Mouse (Mus musculus): Measurements from ENCODE around the gene Ier2. TPM values are rescaled to one million over a fixed set of nuclear protein-coding genes. Genes with fewer than 3 reads are reported as not detected.
A peak's percentile ranks its signal among the peaks of the same experiment; 100 is the strongest.
"Not testable (repeated sequence)": the region's sequence is repeated elsewhere in the genome, so short reads cannot be mapped to it uniquely, and the experiment has no call there.

Ier2 gene
- polyA plus RNA-seq, 1 experiment from 2014 or later = 20.1 TPM

DNA sequence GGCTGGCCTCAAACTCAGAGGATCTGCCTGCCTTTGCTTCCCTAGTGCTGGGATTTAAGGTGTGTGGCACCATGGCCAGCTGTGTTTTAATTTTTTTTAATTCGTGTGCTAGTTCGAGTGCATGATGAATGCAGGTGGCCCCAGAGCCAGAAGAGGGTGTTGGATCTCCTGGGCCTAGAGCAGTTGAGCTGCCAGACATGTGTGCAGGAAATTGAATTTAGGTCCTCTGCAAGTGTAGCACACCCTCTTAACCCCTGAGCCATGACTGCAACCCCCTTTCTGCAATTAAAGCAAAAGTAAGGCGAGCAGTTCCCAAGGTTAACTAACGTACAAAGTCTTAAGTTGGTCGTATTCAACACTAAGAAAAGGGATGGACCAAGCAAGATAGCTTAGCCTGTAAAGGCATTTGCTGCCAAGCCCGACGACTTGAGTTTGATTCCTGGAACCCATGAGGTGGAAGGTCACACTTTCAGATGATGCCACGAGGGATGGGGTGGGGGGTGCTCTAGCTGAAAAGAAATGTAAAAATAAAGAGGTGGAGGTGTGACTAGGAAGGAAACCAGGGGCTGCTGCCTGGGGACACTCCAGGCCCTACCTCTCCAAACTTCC is 24.6 kb downstream of the Ier2 start:
- peak overlapping the region; percentile 91 for H3K4me2 ChIP-seq (replicated peaks)
- H3K27me3 ChIP-seq (ENCODE audit: control insufficient read depth, insufficient read depth, low read length) = no peaks in the 10 kb centered on the region
- no peak for DNase-seq (ENCODE audit: low spot score)
- no peaks in the 10 kb centered on the region for H3K9me3 ChIP-seq (ENCODE audit: control insufficient read depth, low read length)
- peak overlapping the region; percentile 46 for H3K4me3 ChIP-seq (replicated peaks; ENCODE audit: low read length)
- H3K36me3 ChIP-seq (replicated peaks; ENCODE audit: control insufficient read depth, insufficient read depth) = peaks cover 18% of the 10 kb centered on the region
- 0 out of 2 replicates have a peak overlapping the region, but pooled peaks have one; percentile 90 for H3K27ac ChIP-seq
- WGBS = 42% methylated on average over 8 of the region's 8 CpGs
- ATAC-seq (ENCODE audit: low FRiP score) = no peak
- H3K9ac ChIP-seq = peak overlapping the region; percentile 79
- peaks cover 28% of the 10 kb centered on the region for H3K4me1 ChIP-seq (replicated peaks; ENCODE audit: control insufficient read depth, insufficient read depth, low read length)

DNA sequence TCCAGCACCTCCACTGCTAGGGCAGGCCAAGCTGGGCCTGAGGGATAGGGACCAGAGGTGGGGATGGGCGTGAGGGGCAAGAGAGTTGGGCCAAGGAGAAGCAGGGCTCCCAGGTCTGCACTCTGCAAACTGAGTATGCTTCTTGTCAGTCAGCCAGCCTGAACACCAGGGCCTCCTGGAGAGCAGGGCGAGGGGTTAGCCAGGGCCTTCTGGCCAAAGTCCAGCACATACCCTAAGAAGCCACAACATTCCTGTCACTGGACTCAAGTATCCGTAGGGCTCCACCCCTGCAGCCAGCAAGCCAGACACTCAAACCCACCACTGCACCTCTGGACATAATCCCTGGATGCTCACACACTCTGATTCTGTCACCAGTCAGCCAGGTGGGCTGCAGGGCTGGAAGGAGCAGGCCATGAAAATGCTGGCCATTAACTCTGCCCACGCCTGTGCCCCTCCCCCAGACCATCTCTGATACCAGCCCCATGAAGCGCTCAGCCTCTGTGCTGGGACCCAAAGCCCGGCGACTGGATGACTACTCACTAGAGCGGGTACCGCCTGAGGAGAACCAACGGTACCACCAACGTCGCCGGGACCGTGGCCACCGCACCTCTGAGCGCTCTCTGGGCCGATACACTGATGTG is 26.5 kb downstream of the Ier2 start:
- peaks cover 28% of the 10 kb centered on the region for H3K4me1 ChIP-seq (replicated peaks; ENCODE audit: control insufficient read depth, insufficient read depth, low read length)
- H3K9ac ChIP-seq = no peak overlapping the region
- H3K4me2 ChIP-seq (replicated peaks) = no peak overlapping the region
- no peaks in the 10 kb centered on the region for H3K9me3 ChIP-seq (ENCODE audit: control insufficient read depth, low read length)
- 86% methylated on average over 17 of the region's 17 CpGs for WGBS
- no peak overlapping the region for H3K27ac ChIP-seq
- ATAC-seq (ENCODE audit: low FRiP score) (no peak), DNase-seq (ENCODE audit: low spot score) (no peak)
- no peak overlapping the region for H3K4me3 ChIP-seq (replicated peaks; ENCODE audit: low read length)
- no peaks in the 10 kb centered on the region for H3K27me3 ChIP-seq (ENCODE audit: control insufficient read depth, insufficient read depth, low read length)
- H3K36me3 ChIP-seq (replicated peaks; ENCODE audit: control insufficient read depth, insufficient read depth) = peaks cover 30% of the 10 kb centered on the region

DNA sequence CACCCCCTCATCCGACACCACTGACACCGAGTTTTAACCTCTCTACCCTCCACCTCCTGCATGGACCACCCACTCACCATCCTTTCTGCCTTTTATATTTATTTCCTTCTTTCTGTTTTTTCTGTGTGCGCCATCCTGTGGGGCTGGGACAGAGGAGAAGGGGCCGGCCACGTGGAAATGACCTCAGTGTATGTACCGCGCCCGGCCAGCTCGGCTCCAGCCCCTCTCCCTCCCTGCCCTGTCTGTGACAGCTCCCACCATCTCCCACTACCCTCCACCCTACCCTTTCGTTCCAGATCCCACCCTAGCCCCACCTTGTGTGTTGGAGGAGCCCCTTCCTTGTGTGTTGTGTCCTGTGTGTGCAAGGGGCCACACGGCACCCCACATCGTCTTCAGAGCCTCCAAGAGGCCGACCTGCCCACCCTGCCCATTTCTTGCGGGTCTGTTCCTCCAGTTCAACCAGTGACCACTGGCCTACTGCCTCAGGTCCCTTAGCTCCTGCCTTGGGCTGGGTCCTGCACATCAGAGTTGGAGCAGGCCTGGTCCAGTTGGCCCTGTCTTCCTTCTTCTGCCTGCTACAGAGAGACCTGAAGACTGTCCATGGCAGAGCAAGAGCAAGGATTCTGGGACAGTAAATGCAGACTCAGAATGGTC is 27.1 kb downstream of the Ier2 start:
- WGBS = 42% methylated on average over 14 of the region's 14 CpGs
- H3K9ac ChIP-seq = peak overlapping the region; percentile 56; the same call in 1 of the 2 replicates

DNA sequence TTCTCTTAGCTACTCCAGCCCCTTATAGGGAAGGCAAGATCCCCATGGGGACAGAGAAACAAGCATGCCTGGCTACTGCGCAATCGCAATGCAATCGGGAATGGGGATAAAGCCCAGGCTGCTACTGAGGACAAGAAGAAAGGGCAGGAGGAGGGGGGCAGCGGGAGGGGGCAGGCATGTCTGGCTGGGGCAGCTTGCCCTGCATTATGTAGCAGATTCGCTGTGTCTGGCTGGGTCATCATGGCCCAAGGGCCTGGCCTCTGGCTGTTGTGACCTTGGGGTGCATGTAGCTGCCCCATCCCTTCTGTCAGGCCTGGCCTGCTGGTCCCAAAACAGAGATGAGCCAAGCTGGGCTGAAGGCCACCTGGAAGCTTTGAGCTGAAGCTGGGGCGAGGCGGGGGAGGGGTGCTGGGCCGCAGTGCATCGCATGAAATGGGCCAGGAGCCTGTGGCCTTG is 27.8 kb downstream of the Ier2 start:
- Histone ChIP-seq H3K4me3 (replicated peaks; ENCODE audit: low read length) (no peak overlapping the region), H3K9me3 (ENCODE audit: control insufficient read depth, low read length) (no peaks in the 10 kb centered on the region), H3K4me1 (replicated peaks; ENCODE audit: control insufficient read depth, insufficient read depth, low read length) (peaks cover 24% of the 10 kb centered on the region), H3K4me2 (replicated peaks) (no peak overlapping the region), H3K27me3 (ENCODE audit: control insufficient read depth, insufficient read depth, low read length) (no peaks in the 10 kb centered on the region), H3K27ac (peak overlapping the region; percentile 83), H3K9ac (peak overlapping the region; percentile 56; the same call in 1 of the 2 replicates), H3K36me3 (replicated peaks; ENCODE audit: control insufficient read depth, insufficient read depth) (peaks cover 42% of the 10 kb centered on the region)
- WGBS = 26% methylated on average over 9 of the region's 9 CpGs
- ATAC-seq (ENCODE audit: low FRiP score) (no peak), DNase-seq (ENCODE audit: low spot score) (peak; percentile 60)

More for the DNA sequence above, 27.1 kb downstream of the Ier2 start:
- ATAC-seq (ENCODE audit: low FRiP score) = no peak
- Histone ChIP-seq H3K36me3 (replicated peaks; ENCODE audit: control insufficient read depth, insufficient read depth) (peaks cover 36% of the 10 kb centered on the region), H3K4me1 (replicated peaks; ENCODE audit: control insufficient read depth, insufficient read depth, low read length) (peaks cover 28% of the 10 kb centered on the region), H3K4me3 (replicated peaks; ENCODE audit: low read length) (no peak overlapping the region), H3K27me3 (ENCODE audit: control insufficient read depth, insufficient read depth, low read length) (no peaks in the 10 kb centered on the region), H3K4me2 (replicated peaks) (no peak overlapping the region), H3K27ac (peak overlapping the region; percentile 83), H3K9me3 (ENCODE audit: control insufficient read depth, low read length) (no peaks in the 10 kb centered on the region)
- DNase-seq (ENCODE audit: low spot score) = no peak

DNA sequence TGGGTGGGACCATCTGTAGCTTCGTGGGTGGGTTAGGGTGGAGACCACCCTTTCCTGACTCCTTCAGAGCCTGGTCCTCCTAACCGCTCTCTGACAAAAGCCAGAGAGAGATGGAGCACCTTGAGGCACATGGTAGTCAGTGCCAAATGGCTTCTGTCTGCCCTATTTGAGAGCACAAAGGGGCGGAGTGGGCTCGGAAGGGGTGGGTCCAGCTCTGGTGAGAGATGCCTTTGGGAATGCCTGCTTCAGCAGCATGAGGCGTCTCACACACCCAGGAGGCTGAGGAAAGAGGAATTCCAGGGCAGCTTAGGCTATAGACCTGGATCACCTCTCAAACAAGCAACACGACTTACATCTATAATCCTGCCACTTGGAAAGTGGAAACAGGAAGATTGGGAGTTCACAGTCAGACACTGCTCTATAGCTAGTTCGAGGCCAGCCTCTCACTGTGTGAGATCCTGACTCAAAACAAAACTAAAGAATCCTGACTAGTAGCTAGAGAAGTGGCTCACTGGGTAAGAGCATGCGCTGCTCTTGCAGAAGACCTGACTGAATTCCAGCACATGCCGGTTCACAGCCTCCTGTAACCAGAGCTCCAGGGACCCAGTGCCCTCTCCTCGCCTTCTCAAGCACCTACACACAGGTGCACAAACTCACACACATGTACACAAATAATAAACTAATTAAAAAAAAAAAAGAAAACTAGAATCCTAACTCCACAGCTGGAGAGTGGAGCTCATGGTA is 28.6 kb downstream of the Ier2 start:
- H3K27me3 ChIP-seq (ENCODE audit: control insufficient read depth, insufficient read depth, low read length) = no peaks in the 10 kb centered on the region
- DNase-seq (ENCODE audit: low spot score) = no peak
- no peak overlapping the region for H3K4me3 ChIP-seq (replicated peaks; ENCODE audit: low read length)
- H3K36me3 ChIP-seq (replicated peaks; ENCODE audit: control insufficient read depth, insufficient read depth) = peaks cover 48% of the 10 kb centered on the region
- H3K9ac ChIP-seq = peak overlapping the region; percentile 56; the same call in 1 of the 2 replicates
- peaks cover 24% of the 10 kb centered on the region for H3K4me1 ChIP-seq (replicated peaks; ENCODE audit: control insufficient read depth, insufficient read depth, low read length)
- no peak for ATAC-seq (ENCODE audit: low FRiP score)
- H3K27ac ChIP-seq = peak overlapping the region; percentile 83
- H3K4me2 ChIP-seq (replicated peaks) = no peak overlapping the region
- 53% methylated on average over 10 of the region's 10 CpGs for WGBS
- no peaks in the 10 kb centered on the region for H3K9me3 ChIP-seq (ENCODE audit: control insufficient read depth, low read length)

DNA sequence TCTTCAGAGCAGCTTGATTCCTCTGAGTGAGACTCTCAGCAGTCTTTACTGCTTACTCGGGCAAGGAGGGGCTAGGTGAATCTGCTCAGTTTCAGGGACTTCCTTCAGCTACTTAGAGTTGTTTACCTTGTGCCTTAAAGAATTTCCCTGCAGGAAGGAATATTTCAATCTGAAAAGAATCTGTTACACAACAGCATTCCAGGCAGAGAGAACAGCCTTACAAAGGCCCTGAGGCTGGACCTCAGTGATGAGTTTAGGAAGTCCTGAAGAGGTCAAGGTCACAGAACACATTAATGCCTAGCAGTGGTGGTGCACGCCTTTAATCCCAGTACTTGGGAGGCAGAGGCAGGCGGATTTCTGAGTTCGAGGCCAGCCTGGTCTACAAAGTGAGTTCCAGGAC is 30.8 kb downstream of the Ier2 start:
- Histone ChIP-seq H3K36me3 (replicated peaks; ENCODE audit: control insufficient read depth, insufficient read depth) (peaks cover 56% of the 10 kb centered on the region), H3K27ac (no peak overlapping the region), H3K4me3 (replicated peaks; ENCODE audit: low read length) (no peak overlapping the region), H3K4me2 (replicated peaks) (no peak overlapping the region), H3K4me1 (replicated peaks; ENCODE audit: control insufficient read depth, insufficient read depth, low read length) (peaks cover 16% of the 10 kb centered on the region), H3K9me3 (ENCODE audit: control insufficient read depth, low read length) (no peaks in the 10 kb centered on the region), H3K27me3 (ENCODE audit: control insufficient read depth, insufficient read depth, low read length) (no peaks in the 10 kb centered on the region), H3K9ac (no peak overlapping the region)
- DNase-seq (ENCODE audit: low spot score) (no peak), ATAC-seq (ENCODE audit: low FRiP score) (no peak)
- WGBS = 97% methylated on average over 4 of the region's 4 CpGs

DNA sequence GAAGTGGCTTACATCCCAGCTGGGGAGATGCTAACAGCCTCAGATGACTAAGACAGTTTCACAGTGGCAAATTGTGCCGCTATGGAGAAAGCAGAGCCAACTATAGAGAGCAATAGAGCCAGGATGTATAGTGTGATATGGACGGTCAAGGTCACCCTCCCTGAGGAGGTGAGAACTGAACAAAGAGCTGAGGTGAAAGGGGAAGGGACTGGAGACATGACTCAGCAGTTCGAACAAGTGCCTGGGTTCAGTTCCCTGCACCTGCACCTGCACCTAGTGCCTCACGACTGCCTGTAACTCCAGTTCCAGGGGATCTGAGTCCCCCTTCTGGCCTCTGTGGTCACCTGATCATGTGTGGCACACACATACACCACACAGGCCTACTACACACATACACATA is 32.5 kb downstream of the Ier2 start:
- Histone ChIP-seq H3K27me3 (ENCODE audit: control insufficient read depth, insufficient read depth, low read length) (no peaks in the 10 kb centered on the region), H3K4me2 (replicated peaks) (no peak overlapping the region), H3K9ac (no peak overlapping the region), H3K4me3 (replicated peaks; ENCODE audit: low read length) (no peak overlapping the region), H3K4me1 (replicated peaks; ENCODE audit: control insufficient read depth, insufficient read depth, low read length) (peaks cover 6% of the 10 kb centered on the region), H3K27ac (no peak overlapping the region), H3K36me3 (replicated peaks; ENCODE audit: control insufficient read depth, insufficient read depth) (peaks cover 58% of the 10 kb centered on the region), H3K9me3 (ENCODE audit: control insufficient read depth, low read length) (no peaks in the 10 kb centered on the region)
- DNase-seq (ENCODE audit: low spot score) (no peak), ATAC-seq (ENCODE audit: low FRiP score) (no peak)
- WGBS = 85% methylated on average over 4 of the region's 4 CpGs

DNA sequence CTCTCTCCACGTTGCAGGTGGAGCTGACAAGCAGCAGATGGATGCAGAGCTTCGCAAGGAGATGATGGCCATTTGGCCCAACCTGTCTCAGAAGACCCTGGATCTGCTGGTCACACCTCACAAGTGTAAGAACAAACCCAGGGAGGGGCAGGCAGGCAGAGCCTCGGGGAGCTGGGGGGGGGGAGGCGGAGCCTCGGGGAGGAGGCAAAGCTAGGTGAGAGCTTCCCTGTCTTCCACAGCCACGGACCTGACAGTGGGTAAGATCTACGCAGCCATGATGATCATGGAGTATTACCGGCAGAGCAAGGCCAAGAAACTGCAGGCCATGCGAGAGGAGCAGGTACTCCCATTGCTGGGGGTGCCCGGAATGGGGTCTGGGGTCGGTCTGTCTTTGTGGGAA is 33.1 kb downstream of the Ier2 start:
- no peak overlapping the region for H3K27ac ChIP-seq
- ATAC-seq (ENCODE audit: low FRiP score) = no peak
- no peak overlapping the region for H3K4me2 ChIP-seq (replicated peaks)
- no peaks in the 10 kb centered on the region for H3K27me3 ChIP-seq (ENCODE audit: control insufficient read depth, insufficient read depth, low read length)
- no peak overlapping the region for H3K4me3 ChIP-seq (replicated peaks; ENCODE audit: low read length)
- peaks cover 58% of the 10 kb centered on the region for H3K36me3 ChIP-seq (replicated peaks; ENCODE audit: control insufficient read depth, insufficient read depth)
- DNase-seq (ENCODE audit: low spot score) = no peak
- no peak overlapping the region for H3K9ac ChIP-seq
- H3K4me1 ChIP-seq (replicated peaks; ENCODE audit: control insufficient read depth, insufficient read depth, low read length) = peaks cover under 1% of the 10 kb centered on the region; the same call in 1 of the 2 replicates
- H3K9me3 ChIP-seq (ENCODE audit: control insufficient read depth, low read length) = no peaks in the 10 kb centered on the region
- 87% methylated on average over 11 of the region's 11 CpGs for WGBS

DNA sequence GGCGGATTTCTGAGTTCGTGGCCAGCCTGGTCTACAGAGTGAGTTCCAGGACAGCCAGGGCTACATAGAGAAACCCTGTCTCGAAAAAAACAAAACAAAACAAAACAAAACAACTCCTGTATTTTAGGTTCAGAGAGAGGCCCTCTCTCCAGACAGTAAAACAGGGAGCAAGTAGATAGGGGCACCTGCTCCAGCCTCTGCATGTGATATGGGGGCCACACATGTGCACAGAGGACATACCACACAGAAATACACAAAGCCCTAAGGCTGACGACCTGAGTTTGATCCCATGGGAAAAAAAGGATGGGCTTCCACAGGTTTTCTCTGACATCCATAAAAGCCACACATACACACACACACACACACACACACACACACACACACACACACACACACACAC is 39.2 kb downstream of the Ier2 start:
- not testable (repeated sequence) for H3K9ac ChIP-seq; H3K27ac ChIP-seq; ATAC-seq (ENCODE audit: low FRiP score); H3K27me3 ChIP-seq (ENCODE audit: control insufficient read depth, insufficient read depth, low read length); H3K9me3 ChIP-seq (ENCODE audit: control insufficient read depth, low read length); H3K4me1 ChIP-seq (replicated peaks; ENCODE audit: control insufficient read depth, insufficient read depth, low read length); H3K4me2 ChIP-seq (replicated peaks); DNase-seq (ENCODE audit: low spot score); H3K4me3 ChIP-seq (replicated peaks; ENCODE audit: low read length)
- H3K36me3 ChIP-seq (replicated peaks; ENCODE audit: control insufficient read depth, insufficient read depth) = peaks cover 17% of the 10 kb centered on the region; the same call in 1 of the 2 replicates
- WGBS = 87% methylated on average over 4 of the region's 4 CpGs

Measured in hindbrain, embryonic 14.5 days (tissue).